Mouse (Mus musculus): Measurements from ENCODE around the gene Rps2.
"Not testable (repeated sequence)": the region's sequence is repeated elsewhere in the genome, so short reads cannot be mapped to it uniquely, and the experiment has no call there.

Gene Rps2

GRCm38 (mm10) chr17:24706982-24707800 lies 10.7 kb upstream of the Rps2 start, which contains the start of gene Tbl3:
Gene Tbl3 (minus strand): TSS chr17:24707660.
- DNase-seq: peak; percentile 95

- DNase-seq: no peak
Measured at GRCm38 (mm10) chr17:24707801-24708425, 10.0 kb upstream of the Rps2 start.

- no peak for DNase-seq
Measured at GRCm38 (mm10) chr17:24708646-24709045, 9.3 kb upstream of the Rps2 start.

- no peak for DNase-seq
Measured at GRCm38 (mm10) chr17:24715556-24715955, 2.4 kb upstream of the Rps2 start.

GRCm38 (mm10) chr17:24716166-24716682 lies 1.7 kb upstream of the Rps2 start:
- no peak for DNase-seq

GRCm38 (mm10) chr17:24718938-24719337 lies 1.0 kb downstream of the Rps2 start:
- DNase-seq: not testable (repeated sequence)

- DNase-seq: peak; percentile 98
Measured at GRCm38 (mm10) chr17:24719494-24720222, 1.7 kb downstream of the Rps2 start.

- not testable (repeated sequence) for DNase-seq
Measured at GRCm38 (mm10) chr17:24720616-24721015, 2.7 kb downstream of the Rps2 start.

GRCm38 (mm10) chr17:24721383-24721955 lies 3.6 kb downstream of the Rps2 start:
- not testable (repeated sequence) for DNase-seq

- DNase-seq: no peak
Measured at GRCm38 (mm10) chr17:24722220-24722924, 4.5 kb downstream of the Rps2 start.

GRCm38 (mm10) chr17:24723122-24723880 lies 5.4 kb downstream of the Rps2 start:
- DNase-seq: no peak

- no peak for DNase-seq
Measured at GRCm38 (mm10) chr17:24723881-24724180, 5.9 kb downstream of the Rps2 start.

- DNase-seq: peak; percentile 99
Measured at GRCm38 (mm10) chr17:24724184-24724583, 6.3 kb downstream of the Rps2 start, which contains the start of gene Ndufb10. Gene Ndufb10 (minus strand): TSS chr17:24724478.

GRCm38 (mm10) chr17:24725637-24726390 lies 7.9 kb downstream of the Rps2 start:
- DNase-seq: no peak

GRCm38 (mm10) chr17:24727618-24728017 lies 9.7 kb downstream of the Rps2 start, which contains the start of gene Rpl3l:
Gene Rpl3l (plus strand): TSS chr17:24727820.
- DNase-seq: no peak

- DNase-seq: no peak
Measured at GRCm38 (mm10) chr17:24728184-24728583, 10.3 kb downstream of the Rps2 start.

GRCm38 (mm10) chr17:24729067-24729466 lies 11.2 kb downstream of the Rps2 start:
- DNase-seq: no peak

- no peak for DNase-seq
Measured at GRCm38 (mm10) chr17:24730787-24731186, 12.9 kb downstream of the Rps2 start.

- DNase-seq: no peak
Measured at GRCm38 (mm10) chr17:24732233-24732935, 14.5 kb downstream of the Rps2 start.

- DNase-seq: no peak
Measured at GRCm38 (mm10) chr17:24733434-24734050, 15.6 kb downstream of the Rps2 start.
